Mouse (Mus musculus) megakaryocyte-erythroid progenitor cell, adult 5-6 weeks (primary cell): ENCODE data around the gene Kpna7. TPM values are rescaled to one million over a fixed set of nuclear protein-coding genes. Genes with fewer than 3 reads are reported as not detected.
A peak's percentile ranks its signal among the peaks of the same experiment; 100 is the strongest.

Source experiments
- ATAC-seq: replicated peaks from 2 replicates; pipeline ENCODE4 v1.8.0; 2016; ENCODE audit warnings: mild to moderate bottlenecking, inconsistent platforms; ENCODE audit not compliant: severe bottlenecking, poor library complexity, low FRiP score, low TSS enrichment
- total RNA-seq, 2 experiments: library from RNA; stranded (forward) in 1 of 2; stranded (reverse) in 1 of 2; fragments of 200-1000, 215-1000 nt in 1 of 2; fragments of >200 nt in 1 of 2; fragmentation: Nextera tagmentation in 1 of 2; gene quantifications; 2 replicates each; pipeline ENCODE4 v1.2.3; 2014 to 2017

The Kpna7 gene
- total RNA-seq, 2 experiments from 2014 or later = not detected

- ATAC-seq = no peak
Observed at GRCm38 (mm10) chr5:144979110-144979509, 104.7 kb downstream of the Kpna7 start.

DNA sequence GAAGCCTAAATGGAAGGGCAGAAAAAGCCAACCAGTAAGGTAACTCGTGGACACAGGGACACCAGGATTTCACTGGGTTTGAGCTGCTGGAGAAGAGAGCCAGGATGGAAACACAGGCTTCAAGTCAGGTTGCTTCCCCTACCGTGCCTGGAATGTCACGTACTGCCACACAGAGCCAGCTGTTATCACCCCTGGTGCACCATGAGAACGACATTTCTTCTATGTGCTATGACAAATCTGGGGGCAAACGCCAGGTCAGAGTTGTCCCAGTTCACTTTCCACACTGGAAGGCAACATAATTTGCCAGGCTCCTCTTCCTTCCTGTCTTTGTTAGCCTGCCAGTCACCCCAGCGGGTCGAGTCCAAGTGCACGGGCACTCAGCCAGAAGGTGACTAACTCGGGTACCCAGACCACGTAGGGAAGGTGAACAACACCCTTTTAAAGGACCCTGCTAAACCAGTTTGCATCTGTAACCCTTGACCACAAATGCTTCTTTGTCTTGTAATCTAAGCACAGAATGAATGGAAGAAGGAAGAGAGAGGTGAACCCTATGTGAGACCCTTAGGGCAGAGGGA is 105.2 kb downstream of the Kpna7 start:
- no peak for ATAC-seq

- no peak for ATAC-seq
Observed at GRCm38 (mm10) chr5:144971266-144971665, 112.6 kb downstream of the Kpna7 start.

- peak; percentile 26 for ATAC-seq
Observed at GRCm38 (mm10) chr5:144965639-144966351, 118.0 kb downstream of the Kpna7 start, which contains the start of gene Smurf1. Gene Smurf1, minus strand, starts transcription at chr5:144965847.

DNA sequence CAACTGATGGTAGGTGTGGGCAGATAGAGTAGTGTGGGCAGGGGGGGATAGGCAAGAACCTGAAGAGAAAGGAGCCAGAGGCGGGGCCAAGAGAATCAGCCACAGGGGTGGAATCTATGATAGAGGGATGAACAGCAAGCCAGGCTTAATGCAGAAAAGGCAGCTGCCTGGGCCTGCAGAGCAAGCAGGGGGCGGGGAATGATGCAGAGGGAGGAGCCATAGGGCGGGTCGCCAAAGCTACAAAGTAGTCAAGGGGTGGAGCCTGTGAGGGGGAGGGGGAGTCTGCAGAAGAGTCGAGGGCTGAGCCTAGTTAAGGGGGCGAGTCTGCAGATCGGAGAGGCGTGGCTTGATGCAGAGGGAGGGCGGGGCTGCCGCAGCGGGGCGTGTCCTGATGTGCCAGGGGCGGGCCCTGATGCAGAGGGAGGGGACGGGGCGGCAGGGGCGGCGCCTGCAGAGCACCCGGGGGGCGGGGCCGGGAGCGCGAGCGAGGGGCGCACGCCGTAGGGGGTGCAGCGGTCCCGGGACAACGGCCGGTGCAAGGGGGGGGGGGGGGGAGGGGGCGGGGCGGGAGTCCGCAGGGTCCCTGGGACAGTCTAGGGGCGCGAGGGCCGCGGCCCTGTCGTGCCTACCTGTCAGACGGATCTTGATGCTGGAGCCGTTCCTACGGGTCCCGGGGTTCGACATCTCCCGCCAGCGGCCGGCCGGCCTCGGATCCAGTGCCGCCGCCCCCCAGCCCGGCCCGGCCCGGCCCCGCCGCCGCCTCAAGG is 118.8 kb downstream of the Kpna7 start:
- ATAC-seq = peak; percentile 94

DNA sequence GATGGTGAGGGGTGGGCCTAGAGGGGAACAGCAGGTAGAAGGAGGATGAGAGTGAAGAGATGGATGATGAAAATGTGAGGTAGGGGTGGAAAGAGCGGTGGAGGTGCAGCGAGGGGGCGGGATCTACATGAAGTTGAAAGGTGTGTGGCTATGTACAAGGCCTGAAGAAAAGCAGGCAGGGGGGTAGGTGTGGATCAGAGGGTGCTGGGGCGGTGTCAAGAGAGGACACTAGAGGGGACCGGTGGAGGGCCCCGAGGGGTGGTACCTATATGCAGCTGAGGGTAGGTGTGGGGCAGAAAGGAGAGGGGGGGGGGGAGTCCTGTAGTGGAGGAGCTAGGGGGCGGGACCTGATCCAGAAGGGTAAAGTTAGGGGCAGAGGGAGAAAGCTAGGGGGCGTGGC is 119.4 kb downstream of the Kpna7 start:
- ATAC-seq = no peak

DNA sequence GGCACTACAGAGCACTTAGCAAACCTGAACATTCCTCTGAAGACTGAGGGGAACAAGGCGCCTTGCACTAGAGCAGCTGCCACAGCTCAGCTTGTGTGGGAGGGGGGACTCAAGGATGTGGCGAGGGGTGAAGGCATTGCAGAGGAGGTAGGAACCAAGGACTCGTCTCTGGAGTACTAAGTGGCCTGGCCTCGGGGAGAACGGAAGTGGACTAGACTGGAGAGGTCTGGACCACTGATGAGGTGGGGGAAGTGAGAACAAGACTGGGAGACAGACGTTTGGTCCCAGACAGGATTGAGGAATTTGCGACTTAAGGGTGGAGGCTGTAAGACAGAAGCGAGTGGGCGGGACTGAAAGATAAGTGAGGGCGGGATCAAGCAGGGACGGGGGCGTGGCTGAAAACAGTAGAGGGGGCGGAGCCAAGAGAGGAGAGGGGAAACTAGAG is 120.0 kb downstream of the Kpna7 start:
- peak; percentile 44 for ATAC-seq

DNA sequence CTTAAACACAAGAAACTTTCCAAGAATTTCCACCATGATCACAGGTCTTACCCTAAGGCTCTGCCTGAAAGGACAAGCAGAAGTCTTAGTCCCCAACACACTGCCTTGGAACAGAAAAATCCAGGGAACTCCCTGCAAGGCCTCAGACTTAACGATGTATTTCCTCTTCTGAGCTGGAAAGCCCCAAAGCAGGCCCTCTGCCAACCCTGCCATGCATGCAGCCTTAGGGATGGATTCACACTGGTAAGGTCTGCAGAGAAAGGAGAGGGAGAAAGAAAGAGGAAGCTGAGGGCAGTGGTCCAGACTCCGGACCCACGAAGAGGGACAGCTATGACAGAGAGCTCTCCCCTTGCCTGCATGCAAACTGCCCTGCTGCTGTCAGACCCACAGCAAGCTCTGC is 120.4 kb downstream of the Kpna7 start:
- ATAC-seq = no peak

- ATAC-seq = no peak
Observed at GRCm38 (mm10) chr5:144958271-144958670, 125.6 kb downstream of the Kpna7 start.

DNA sequence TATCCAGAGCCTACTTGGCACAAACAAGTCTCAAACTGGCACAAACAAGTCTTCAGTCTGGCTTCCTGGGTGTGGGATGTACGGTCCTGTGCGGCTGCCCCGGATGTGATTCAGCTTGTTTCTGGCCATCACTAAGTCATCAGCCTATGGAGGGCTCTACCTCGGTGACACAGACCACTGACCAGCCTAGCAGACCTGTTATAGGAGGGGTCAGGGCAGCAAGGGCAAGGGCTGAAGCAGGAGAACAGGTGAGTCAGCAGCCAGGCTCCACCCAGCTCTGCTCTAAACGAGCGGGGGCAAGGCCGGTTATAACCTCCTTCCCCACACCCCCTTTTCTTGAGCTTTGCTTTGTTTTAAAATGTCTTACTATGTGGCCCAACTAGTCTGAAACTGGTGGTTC is 129.4 kb downstream of the Kpna7 start:
- no peak for ATAC-seq

DNA sequence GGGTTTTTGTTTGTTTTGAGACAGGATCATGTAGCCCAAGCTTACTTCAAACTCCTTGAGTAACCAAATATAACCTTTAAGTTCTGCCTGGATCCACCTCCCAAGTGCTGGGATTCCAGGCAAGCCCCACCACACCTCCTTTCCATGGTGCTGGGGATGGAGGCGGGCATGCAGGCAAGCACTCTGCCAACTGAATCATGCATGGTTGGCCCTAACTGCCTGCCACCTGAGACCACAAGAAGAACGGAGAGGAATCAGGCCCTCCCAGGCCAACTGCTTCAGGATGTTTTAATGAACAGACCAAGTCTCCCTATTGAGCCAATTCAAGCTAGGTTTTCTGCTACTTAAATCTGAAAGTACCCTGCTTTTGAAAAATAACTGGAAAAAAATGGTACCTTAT is 131.2 kb downstream of the Kpna7 start:
- no peak for ATAC-seq

DNA sequence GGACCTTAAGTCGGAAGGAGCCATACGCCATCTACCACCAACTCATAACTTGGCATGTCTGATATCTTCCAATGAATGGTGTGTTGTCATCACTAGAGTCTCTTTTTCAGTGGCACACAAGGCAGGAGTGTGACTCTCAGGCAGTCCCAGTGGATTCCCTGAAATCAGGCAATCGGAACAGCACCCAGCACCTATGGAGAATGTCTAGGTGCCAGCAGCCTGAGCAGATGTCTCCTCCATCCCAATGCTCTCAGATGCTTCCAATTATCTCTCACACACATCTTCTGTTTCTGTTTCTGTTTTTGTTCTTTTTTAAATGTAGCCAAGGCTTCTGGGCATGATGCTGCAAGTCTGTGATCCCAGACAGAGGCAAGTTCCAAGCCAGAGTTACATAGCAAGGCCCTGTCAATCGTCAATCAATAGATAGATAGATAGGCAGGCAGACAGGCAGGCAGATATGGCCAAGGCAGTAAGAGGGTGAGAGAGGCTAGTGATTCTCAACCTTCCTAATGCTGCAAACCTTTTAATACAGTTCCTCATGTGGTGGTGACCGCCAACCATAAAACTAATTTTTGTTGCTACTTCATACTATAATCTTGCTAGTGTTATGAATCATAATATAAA is 133.3 kb downstream of the Kpna7 start:
- ATAC-seq = no peak

DNA sequence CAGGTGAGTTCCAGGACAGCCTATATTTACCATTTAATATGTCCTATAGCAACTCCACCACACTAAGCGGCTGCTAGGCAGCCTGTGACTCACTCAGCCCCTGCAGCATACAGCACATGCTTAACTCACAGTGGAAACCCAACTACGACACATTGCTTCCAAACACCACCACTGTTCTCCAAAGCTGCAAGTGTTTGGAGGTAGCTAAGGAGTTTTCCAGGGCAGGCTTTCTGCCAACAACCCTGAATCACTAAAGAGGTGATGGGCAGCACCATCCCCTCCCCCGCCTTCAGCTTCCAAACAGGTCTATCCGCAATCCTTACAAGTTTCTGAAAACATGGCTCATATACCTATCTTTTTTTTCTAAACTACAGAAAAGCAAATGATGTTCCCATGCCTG is 134.0 kb downstream of the Kpna7 start:
- no peak for ATAC-seq

GRCm38 (mm10) chr5:144948422-144948821 is 135.4 kb downstream of the Kpna7 start:
- ATAC-seq = no peak

DNA sequence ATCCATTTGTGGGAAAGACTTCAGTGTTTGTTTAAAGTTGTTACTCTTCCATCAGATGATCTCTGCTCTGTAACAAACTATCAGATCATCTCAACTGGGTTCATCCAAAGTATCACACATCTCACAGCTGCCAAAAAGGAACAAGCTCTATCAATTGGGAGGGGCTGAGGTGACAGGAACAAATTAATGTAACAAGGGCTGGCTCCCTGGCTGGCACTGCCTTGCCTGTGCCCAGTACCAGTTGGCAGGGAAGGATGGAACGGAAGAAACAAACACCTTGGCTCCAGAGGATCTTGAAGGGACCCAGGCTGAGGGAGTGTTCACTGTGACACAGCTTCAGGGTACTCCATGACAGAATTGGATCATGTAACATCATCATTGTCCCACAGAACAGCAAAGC is 135.8 kb downstream of the Kpna7 start:
- ATAC-seq = no peak

GRCm38 (mm10) chr5:144946032-144946431 is 137.8 kb downstream of the Kpna7 start:
- no peak for ATAC-seq

DNA sequence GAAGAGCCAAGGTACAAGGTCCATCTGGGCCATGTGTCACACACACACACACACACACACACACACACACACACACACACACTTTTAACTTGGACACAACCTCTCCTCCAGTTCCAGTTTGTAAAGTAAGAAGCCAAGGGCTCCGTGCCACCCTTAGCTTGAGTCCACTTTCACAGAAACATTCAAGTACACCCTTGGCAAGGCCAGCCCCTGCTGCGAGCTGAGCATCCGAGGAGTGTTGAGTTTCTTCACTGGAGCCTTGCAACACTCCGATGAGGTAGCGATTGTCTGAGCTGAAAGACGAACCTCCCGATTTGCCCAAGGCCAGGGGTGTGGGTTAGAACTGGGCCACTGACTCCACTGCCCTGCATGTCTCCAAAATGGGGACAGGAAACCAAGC is 138.9 kb downstream of the Kpna7 start:
- no peak for ATAC-seq

DNA sequence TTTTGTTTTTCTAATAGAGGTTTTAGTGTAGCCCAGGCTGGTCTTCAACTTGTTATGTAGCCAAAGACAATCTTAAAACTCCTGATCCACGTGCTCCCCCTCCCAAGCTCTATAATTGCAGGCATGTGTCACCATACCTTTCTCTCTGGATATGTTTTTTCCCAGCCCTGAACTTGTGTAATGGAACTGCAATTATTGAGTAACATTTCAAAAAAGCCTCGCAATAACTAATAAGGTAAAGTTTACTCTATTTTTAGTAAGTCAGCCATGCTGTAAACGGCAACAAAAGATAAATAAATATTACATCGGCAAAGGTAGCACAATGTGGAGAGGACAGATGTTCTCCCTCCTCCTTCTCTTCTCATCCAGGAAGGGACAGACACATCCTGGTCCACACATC is 139.5 kb downstream of the Kpna7 start:
- no peak for ATAC-seq

DNA sequence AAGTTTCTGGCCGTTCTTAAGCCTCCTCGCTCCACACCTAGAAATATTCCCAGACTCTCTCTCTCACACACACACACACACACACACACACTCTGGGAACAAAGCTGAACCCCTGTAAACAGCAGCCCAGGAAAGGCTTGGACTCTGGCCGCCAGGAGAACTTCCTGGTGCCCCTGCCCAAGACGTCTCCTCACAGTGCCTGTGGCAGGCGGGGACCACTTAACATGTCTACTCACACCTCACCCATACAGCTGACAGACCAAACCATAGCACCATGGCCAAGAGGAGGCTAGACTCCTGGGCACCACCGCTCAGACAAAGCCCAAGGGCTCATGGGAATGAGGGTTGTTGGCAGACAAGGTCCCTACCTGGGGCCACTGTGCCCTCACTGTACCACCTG is 140.5 kb downstream of the Kpna7 start:
- ATAC-seq = no peak

- ATAC-seq = no peak
Observed at GRCm38 (mm10) chr5:144942431-144942830, 141.4 kb downstream of the Kpna7 start.
